Mouse (Mus musculus): ENCODE results near the gene Atp1b3.
"Not testable (repeated sequence)": the region's sequence is repeated elsewhere in the genome, so short reads cannot be mapped to it uniquely, and the experiment has no call there.

The Atp1b3 gene

GRCm38 (mm10) chr9:96364141-96364838 is at the start of gene Atp1b3:
Atp1b3 (minus strand) TSS chr9:96364442.
- DNase-seq (ENCODE audit: low read depth): peak; percentile 92

- no peak for DNase-seq (ENCODE audit: low read depth)
Observed at GRCm38 (mm10) chr9:96412821-96413405, 48.7 kb upstream of the Atp1b3 start.

GRCm38 (mm10) chr9:96404312-96404711 is 40.1 kb upstream of the Atp1b3 start:
- no peak for DNase-seq (ENCODE audit: low read depth)

- not testable (repeated sequence) for DNase-seq (ENCODE audit: low read depth)
Observed at GRCm38 (mm10) chr9:96399916-96400315, 35.7 kb upstream of the Atp1b3 start.

GRCm38 (mm10) chr9:96399425-96399878 is 35.2 kb upstream of the Atp1b3 start:
- DNase-seq (ENCODE audit: low read depth): no peak

GRCm38 (mm10) chr9:96398614-96399013 is 34.4 kb upstream of the Atp1b3 start:
- DNase-seq (ENCODE audit: low read depth): no peak

- DNase-seq (ENCODE audit: low read depth): no peak
Observed at GRCm38 (mm10) chr9:96398165-96398564, 33.9 kb upstream of the Atp1b3 start.

- no peak for DNase-seq (ENCODE audit: low read depth)
Observed at GRCm38 (mm10) chr9:96394910-96395690, 30.9 kb upstream of the Atp1b3 start.

GRCm38 (mm10) chr9:96393731-96394235 is 29.5 kb upstream of the Atp1b3 start:
- DNase-seq (ENCODE audit: low read depth): no peak

GRCm38 (mm10) chr9:96393112-96393511 is 28.9 kb upstream of the Atp1b3 start:
- no peak for DNase-seq (ENCODE audit: low read depth)

GRCm38 (mm10) chr9:96391921-96392320 is 27.7 kb upstream of the Atp1b3 start:
- DNase-seq (ENCODE audit: low read depth): no peak

- DNase-seq (ENCODE audit: low read depth): no peak
Observed at GRCm38 (mm10) chr9:96383714-96384487, 19.7 kb upstream of the Atp1b3 start.

GRCm38 (mm10) chr9:96382756-96383155 is 18.5 kb upstream of the Atp1b3 start:
- DNase-seq (ENCODE audit: low read depth): no peak

- no peak for DNase-seq (ENCODE audit: low read depth)
Observed at GRCm38 (mm10) chr9:96381393-96381792, 17.2 kb upstream of the Atp1b3 start.

- DNase-seq (ENCODE audit: low read depth): no peak
Observed at GRCm38 (mm10) chr9:96379551-96379950, 15.3 kb upstream of the Atp1b3 start.

GRCm38 (mm10) chr9:96378747-96379146 is 14.5 kb upstream of the Atp1b3 start:
- no peak for DNase-seq (ENCODE audit: low read depth)

- no peak for DNase-seq (ENCODE audit: low read depth)
Observed at GRCm38 (mm10) chr9:96377096-96377495, 12.9 kb upstream of the Atp1b3 start.

GRCm38 (mm10) chr9:96375819-96376218 is 11.6 kb upstream of the Atp1b3 start:
- DNase-seq (ENCODE audit: low read depth): no peak

- no peak for DNase-seq (ENCODE audit: low read depth)
Observed at GRCm38 (mm10) chr9:96371075-96371474, 6.8 kb upstream of the Atp1b3 start.

GRCm38 (mm10) chr9:96369654-96370384 is 5.6 kb upstream of the Atp1b3 start:
- no peak for DNase-seq (ENCODE audit: low read depth)

GRCm38 (mm10) chr9:96365271-96365872 is 1.1 kb upstream of the Atp1b3 start:
- no peak for DNase-seq (ENCODE audit: low read depth)
